8 mouse cellular contexts compared by ENCODE assay signal in genomic region chr4:133297801-133298238, GRCm38 (mm10). TPM values are rescaled to one million over a fixed set of nuclear protein-coding genes. Genes with fewer than 3 reads are reported as not detected.
DNase-seq lines count a peak whose midpoint lies in the region; ATAC-seq and TF ChIP-seq lines count a peak whose summit lies in the region.

No protein-coding gene starts in this region.

- peaks cover 29% of the 10 kb centered on the region for H3K4me1 ChIP-seq in hindbrain, embryonic 16.5 days (ENCODE audit: control insufficient read depth, insufficient read depth, low read depth, low read length)

- H3K36me3 ChIP-seq in hindbrain, embryonic 16.5 days (ENCODE audit: control insufficient read depth, insufficient read depth, low read length), result peaks cover 16% of the 10 kb centered on the region

- peak overlapping the region; percentile 36 for H3K9ac ChIP-seq in hindbrain, embryonic 16.5 days (ENCODE audit: low read depth, low read length)

- peak; percentile 97; the same call in 1 of the 2 replicates for TF ChIP-seq CTCF in gastrocnemius, adult 2 months (IDR thresholded peaks at IDR 0.05)

- no peak overlapping the region for H3K4me2 ChIP-seq in hindbrain, embryonic 16.5 days (ENCODE audit: low read length)

- intact Hi-C loops in gastrocnemius, adult 2 months (cut with DNase I), result loop anchor here (2.0 to 5.0 kb wide), 2 partner anchors 66 to 81 kb away; no protein-coding TSS in a partner anchor

- peak overlapping the region; percentile 52 for H3K27ac ChIP-seq in gastrocnemius, adult 2 months
- H3K27ac ChIP-seq in hindbrain, embryonic 16.5 days (ENCODE audit: low read depth, low read length), result peak overlapping the region; percentile 74

- 0% methylated on average over 5 of the region's 5 CpGs for WGBS in hindbrain, embryonic 16.5 days

- peak; percentile 75 for DNase-seq in ZHBTc4 (ENCODE audit: low read depth, low spot score)
- peak; percentile 88 for DNase-seq in gastrocnemius, adult 2 months
- DNase-seq in left cerebral cortex, adult 8-10 months (ENCODE audit: low spot score in 2 of 2), result peak; percentile 72 to 78
- peak; percentile 92 to 93 for DNase-seq in right cerebral cortex, postnatal 10 days (ENCODE audit: low spot score in 2 of 2)
- peak; percentile 82 for DNase-seq in urinary bladder, postnatal 14 days (ENCODE audit: low spot score)

- H3K9me3 ChIP-seq in hindbrain, embryonic 16.5 days (ENCODE audit: control insufficient read depth, low read length), result no peaks in the 10 kb centered on the region

- H3K27me3 ChIP-seq in hindbrain, embryonic 16.5 days (replicated peaks; ENCODE audit: control insufficient read depth, insufficient read depth, low read length), result no peaks in the 10 kb centered on the region

- peak; percentile 91 for ATAC-seq in common myeloid progenitor, adult 5-6 weeks (replicated peaks; ENCODE audit: low read depth, poor library complexity, severe bottlenecking)
- peak; percentile 83 for ATAC-seq in hindbrain, embryonic 16.5 days
- ATAC-seq in megakaryocyte progenitor cell, adult 5-6 weeks (replicated peaks; ENCODE audit: poor library complexity), result peak; percentile 95

- H3K4me3 ChIP-seq in gastrocnemius, adult 2 months, result no peak overlapping the region
- H3K4me3 ChIP-seq in hindbrain, embryonic 16.5 days (ENCODE audit: low read length), result no peak overlapping the region

RNA-seq across cellular contexts. Expression of gene Tmem222, which starts 20.2 kb away (rescaled TPM):
- total RNA-seq in common myeloid progenitor, adult 5-6 weeks (2017), result 20.4 and 21.7 TPM in 2 replicates
- total RNA-seq in gastrocnemius, adult 2 months (2021), result 10 to 100 TPM; 21.6 to 25.7 TPM
- polyA plus RNA-seq in hindbrain, embryonic 16.5 days (2015; fragmentation: Nextera tagmentation; extraction: Ambion mirVana), result 121 and 130 TPM in 2 replicates
- 10 to 100 TPM; 84.3 to 91.2 (median 87.4) TPM for total RNA-seq in left cerebral cortex, adult 8-10 months (2022)
- 43.2 and 50.8 TPM in 2 replicates for total RNA-seq in megakaryocyte progenitor cell, adult 5-6 weeks (2015)
- total RNA-seq in megakaryocyte progenitor cell, adult 5-6 weeks (2017), result 17.4 TPM in 2 replicates

RNA-seq across cellular contexts. Expression of gene Sytl1, which starts 34.9 kb away (rescaled TPM):
- 0.87 and 3.0 TPM in 2 replicates for total RNA-seq in common myeloid progenitor, adult 5-6 weeks (2017)
- total RNA-seq in gastrocnemius, adult 2 months (2021), result not detected
- polyA plus RNA-seq in hindbrain, embryonic 16.5 days (2015; fragmentation: Nextera tagmentation; extraction: Ambion mirVana), result 0.44 and 0.54 TPM in 2 replicates
- total RNA-seq in left cerebral cortex, adult 8-10 months (2022), result 1 to 10 TPM; 3.4 to 5.3 (median 4.1) TPM
- 1.9 and 2.0 TPM in 2 replicates for total RNA-seq in megakaryocyte progenitor cell, adult 5-6 weeks (2015)
- 3.9 and 5.2 TPM in 2 replicates for total RNA-seq in megakaryocyte progenitor cell, adult 5-6 weeks (2017)

RNA-seq across cellular contexts. Expression of gene Wdtc1, which starts 55.5 kb away (rescaled TPM):
- 9.3 and 12.6 TPM in 2 replicates for total RNA-seq in common myeloid progenitor, adult 5-6 weeks (2017)
- total RNA-seq in gastrocnemius, adult 2 months (2021), result 10 to 100 TPM; 86.7 to 93.4 TPM
- polyA plus RNA-seq in hindbrain, embryonic 16.5 days (2015; fragmentation: Nextera tagmentation; extraction: Ambion mirVana), result 18.8 and 21.3 TPM in 2 replicates
- total RNA-seq in left cerebral cortex, adult 8-10 months (2022), result 10 to 100 TPM; 53.6 to 58.0 (median 54.3) TPM
- total RNA-seq in megakaryocyte progenitor cell, adult 5-6 weeks (2015), result 10.3 and 10.6 TPM in 2 replicates
- total RNA-seq in megakaryocyte progenitor cell, adult 5-6 weeks (2017), result 7.6 and 8.7 TPM in 2 replicates

RNA-seq across cellular contexts. Expression of gene Map3k6, which starts 57.2 kb away (rescaled TPM):
- total RNA-seq in common myeloid progenitor, adult 5-6 weeks (2017), result 4.9 and 7.2 TPM in 2 replicates
- total RNA-seq in gastrocnemius, adult 2 months (2021), result 10 to 100 TPM; 10.5 to 15.0 TPM
- 2.6 and 4.2 TPM in 2 replicates for polyA plus RNA-seq in hindbrain, embryonic 16.5 days (2015; fragmentation: Nextera tagmentation; extraction: Ambion mirVana)
- 1 to 10 TPM; 3.6 to 6.6 (median 5.8) TPM for total RNA-seq in left cerebral cortex, adult 8-10 months (2022)
- 3.6 and 4.6 TPM in 2 replicates for total RNA-seq in megakaryocyte progenitor cell, adult 5-6 weeks (2015)
- 0.87 and 6.1 TPM in 2 replicates for total RNA-seq in megakaryocyte progenitor cell, adult 5-6 weeks (2017)
